Mouse (Mus musculus) gastrocnemius, postnatal 4 days (tissue): ENCODE data around the gene Chd9. TPM values are rescaled to one million over a fixed set of nuclear protein-coding genes. Genes with fewer than 3 reads are reported as not detected.

ENCODE experiments used
- DNase-seq, 2 experiments: peaks; one replicate each; pipeline ENCODE4 v3.0.0; 2021 to 2022; ENCODE audit warnings: low spot score in 2 of 2, mixed read lengths in 2 of 2
- total RNA-seq, 2 experiments: library from RNA; stranded (reverse); gene quantifications; 2 replicates each; pipeline ENCODE4 v1.2.3; 2021

Gene Chd9
- total RNA-seq, 2 experiments from 2014 or later, result 49.8 to 57.6 TPM

DNA sequence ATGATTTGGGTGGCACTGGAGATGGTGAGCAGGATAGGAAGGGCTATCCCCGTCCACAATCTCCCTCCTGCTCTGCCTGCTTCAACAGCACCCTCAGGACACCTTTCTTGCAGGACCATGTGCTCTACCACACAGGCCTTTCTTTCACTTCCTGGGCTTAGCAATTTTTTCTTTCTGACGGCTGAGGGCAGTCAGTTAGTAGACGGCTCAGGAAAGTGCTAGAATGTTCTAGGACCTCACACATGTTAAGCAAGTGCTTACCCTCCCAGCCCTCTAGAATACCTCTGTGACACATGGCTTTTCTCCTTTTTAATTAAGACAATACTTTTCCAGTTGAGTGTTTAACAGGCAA, 6.1 kb downstream of the Chd9 start:
- DNase-seq, result no peak

DNA sequence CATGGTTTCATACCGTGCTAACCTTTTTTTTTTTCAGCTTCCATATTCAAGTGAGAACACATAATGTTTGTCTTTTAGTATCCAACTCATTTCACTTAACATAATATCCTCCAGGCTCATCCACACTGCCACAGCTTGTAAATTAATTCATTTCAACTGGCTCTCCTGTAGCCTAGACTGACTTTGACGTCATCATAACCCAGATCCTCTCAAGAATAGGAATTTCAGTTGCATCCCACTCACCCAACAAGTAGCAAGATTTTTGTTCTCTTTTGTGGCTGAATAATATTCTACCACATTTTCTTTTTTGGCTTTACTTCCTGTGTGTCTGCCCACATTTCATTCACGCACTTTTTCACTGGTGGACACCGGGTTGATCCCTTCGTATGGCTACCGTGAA, 9.3 kb downstream of the Chd9 start:
- no peak for DNase-seq

DNA sequence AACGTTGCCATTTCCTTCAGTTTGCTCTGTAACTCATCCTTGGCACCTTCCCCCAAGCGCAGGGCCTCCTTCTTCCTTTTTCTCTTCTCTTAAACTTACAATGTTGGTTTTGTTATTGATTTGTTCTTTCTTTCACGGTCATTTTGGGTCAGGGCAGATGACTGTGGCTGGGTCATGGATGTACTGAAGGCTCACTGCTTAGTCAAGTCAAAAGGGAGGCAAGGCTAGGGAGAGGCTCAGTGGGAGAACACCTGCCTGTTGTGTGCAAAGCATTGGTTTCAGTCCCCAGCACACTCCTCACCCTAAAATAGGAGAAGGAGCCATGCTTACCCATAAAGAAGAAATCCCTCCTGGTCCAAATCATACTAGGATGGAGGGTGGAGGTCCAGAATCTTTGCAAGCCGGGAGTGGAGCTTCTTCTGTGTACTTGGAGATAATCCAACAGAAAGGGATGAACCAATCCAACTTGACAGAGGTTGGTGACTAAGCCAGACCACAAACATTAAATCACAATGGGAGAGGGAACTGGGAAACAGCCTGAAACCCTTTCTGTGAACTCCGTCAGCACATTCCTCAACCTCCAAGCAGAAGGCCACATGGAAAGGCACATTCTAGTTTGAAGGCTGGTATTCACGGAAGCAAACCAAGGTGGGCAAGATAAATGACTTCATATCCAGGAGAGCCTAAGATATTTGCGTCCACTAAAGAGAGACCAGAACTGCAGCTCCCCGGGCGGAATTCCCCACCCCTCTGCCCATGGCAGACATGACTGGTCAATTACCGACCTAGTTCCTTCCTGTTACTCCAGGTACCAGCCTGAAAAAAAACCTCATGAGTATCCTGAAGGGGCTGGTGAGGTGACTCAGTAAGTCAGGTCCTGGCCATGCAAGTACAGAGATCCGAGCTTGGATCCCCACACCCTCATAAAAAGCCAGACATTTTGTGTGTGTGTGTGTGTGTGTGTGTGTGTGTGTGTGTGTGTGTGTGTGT, 11.9 kb downstream of the Chd9 start:
- no peak for DNase-seq

DNA sequence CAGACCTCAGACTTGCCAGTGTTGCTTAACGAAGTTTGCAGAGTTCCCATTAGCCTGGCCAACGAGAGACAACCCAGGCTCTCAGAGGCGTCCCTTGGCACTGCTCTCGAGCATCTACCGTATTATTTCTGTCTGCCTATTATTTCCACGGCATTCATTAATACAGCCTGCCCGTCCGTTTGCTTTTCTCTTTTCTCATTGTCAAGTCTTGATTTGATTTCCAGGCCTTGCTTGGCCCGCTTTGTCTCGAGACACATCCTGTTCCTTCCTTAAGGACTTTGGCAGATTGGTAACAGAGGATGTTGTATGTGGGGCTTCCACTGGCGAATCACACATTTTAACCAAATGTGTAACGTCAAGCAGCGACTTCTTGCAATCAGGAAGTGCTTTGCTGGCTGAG, 13.2 kb downstream of the Chd9 start:
- DNase-seq, result peak in 1 of 2 experiments; percentile 24

GRCm38 (mm10) chr8:90843127-90843526, 15.0 kb downstream of the Chd9 start:
- DNase-seq, result no peak

DNA sequence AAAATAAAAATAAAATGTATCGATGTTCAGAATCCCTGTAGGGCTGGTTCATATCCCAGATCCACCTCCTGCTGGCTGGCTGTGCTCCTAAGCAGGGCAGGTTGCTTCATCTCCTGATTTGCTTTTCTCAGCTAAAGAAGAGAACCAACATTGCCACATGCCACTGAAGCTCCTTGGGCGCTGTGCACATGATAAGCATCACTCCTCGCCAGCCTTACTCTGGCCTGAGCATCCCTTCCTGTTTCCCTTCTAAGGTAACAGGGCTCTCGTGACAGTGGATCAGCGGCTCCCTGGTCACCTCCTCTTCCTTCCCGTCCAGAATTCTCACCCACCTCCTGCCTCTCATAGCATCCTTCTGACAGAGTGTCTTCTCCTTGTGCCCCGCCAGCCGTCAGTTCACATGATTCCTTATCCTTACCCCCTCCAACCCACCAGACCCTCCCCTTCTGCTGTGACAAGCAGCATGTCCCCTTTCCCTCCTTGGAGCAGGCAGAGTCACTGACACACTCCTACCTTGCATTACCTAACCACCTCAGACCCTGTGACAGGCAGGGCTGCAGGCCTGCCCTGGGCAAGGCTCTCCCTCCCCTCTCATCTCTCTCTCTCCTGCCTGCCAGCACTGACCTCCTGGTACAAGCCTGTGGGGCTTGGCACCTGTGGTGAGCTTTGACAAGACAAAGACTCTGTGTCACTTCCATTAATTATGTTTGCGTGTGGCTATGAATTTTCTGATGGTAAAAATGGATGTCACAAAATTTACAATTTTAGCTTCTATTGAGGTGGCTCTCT, 16.2 kb downstream of the Chd9 start:
- no peak for DNase-seq

DNA sequence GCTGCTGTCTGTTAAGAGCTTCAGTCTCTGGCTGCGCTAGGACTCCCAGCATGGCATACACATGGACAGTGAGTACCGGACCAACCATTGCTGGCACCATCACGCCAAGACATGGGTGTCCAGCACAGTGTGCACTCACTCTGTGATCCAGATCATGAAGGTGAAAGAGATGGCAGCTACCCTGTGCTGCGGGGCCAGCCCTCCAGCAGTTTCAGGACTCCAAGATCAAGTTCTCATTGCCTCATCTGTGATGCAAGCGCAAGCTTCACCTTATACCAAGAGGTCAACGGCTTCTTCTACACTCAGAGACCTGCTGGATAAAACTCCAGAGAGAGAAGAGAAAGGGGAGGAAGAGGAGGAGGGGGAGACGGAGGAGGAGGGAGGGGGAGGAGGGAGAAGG, 19.8 kb downstream of the Chd9 start:
- DNase-seq, result no peak

DNA sequence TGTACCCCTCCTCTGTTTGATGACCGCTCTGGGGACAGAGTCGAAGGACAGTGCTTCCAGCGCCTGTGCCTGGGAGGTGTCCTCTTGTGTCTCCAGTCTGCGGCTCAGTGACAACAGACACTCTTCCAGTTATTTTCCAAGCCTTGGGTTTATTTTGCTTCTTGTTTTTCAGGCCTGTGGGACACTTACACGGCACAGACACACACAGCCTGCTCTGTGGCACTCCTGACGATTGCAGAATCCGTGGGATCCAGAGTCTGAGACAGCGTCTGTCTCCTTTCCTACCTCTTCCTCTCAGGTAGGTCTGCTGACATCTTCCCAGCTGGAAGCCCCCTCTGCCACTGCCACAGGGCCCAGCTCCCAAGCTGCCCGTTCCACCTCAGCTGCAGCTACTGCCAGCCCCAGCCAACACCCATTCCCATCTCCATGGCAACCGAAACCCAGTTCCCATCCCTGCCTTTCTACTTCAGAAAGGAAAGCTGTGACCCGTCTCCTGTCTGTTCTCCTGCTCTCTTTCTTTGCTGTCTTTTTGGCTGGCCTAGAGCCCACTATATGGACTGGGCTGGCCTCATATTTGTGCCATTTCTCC, 21.4 kb downstream of the Chd9 start:
- DNase-seq, result no peak

DNA sequence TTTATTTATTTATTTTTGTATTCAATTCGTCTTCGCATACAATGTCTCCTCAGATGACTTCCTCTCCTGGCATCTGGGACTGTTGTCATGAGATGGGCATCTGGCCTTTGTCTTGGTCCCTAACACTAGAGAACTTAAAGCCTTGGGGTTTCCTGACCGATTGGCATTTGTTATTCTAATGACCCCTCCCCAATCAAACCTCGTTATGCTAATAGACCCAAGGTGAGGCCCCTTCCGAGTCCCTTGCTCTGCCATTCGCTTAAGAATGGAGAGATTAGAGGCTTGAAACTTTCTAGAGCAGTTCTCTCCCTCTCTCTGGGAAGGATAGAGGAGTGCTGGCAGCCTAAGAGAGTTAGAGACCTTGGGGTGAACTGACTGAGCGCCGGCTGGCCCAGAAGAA, 23.4 kb downstream of the Chd9 start:
- DNase-seq, result no peak

GRCm38 (mm10) chr8:90853971-90854670, 26.0 kb downstream of the Chd9 start:
- no peak for DNase-seq

DNA sequence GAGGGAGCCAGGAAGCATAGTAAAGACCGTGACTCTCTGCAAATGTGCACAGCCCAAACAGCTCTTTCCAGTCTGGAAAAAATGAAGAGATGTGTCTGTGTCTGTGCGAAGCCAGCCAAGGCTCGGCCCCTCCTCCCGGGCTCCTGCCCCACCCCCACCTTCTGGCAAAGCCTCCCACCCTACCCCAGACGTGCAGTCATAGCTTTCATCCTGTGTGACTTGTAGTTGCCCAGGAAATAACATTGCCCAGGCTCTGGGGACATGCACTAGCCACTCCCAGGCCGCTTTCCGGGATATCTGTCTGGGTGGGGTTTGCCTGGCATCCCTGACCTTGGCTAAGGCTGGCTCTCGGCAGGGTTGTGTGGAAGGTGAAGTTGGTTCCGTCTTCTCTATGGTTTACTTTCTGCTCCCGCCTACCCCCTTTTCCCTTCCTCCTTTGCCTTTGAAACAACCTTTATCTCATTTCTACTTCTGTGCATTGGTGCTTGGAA, 26.6 kb downstream of the Chd9 start:
- DNase-seq, result peak in 1 of 2 experiments; percentile 33

GRCm38 (mm10) chr8:90856171-90856570, 28.0 kb downstream of the Chd9 start:
- DNase-seq, result no peak

- DNase-seq, result no peak
Measured at GRCm38 (mm10) chr8:90856952-90857351, 28.8 kb downstream of the Chd9 start.

GRCm38 (mm10) chr8:90858071-90858470, 29.9 kb downstream of the Chd9 start:
- no peak for DNase-seq

GRCm38 (mm10) chr8:90861266-90861944, 33.3 kb downstream of the Chd9 start:
- DNase-seq, result peak in 1 of 2 experiments; percentile 27

DNA sequence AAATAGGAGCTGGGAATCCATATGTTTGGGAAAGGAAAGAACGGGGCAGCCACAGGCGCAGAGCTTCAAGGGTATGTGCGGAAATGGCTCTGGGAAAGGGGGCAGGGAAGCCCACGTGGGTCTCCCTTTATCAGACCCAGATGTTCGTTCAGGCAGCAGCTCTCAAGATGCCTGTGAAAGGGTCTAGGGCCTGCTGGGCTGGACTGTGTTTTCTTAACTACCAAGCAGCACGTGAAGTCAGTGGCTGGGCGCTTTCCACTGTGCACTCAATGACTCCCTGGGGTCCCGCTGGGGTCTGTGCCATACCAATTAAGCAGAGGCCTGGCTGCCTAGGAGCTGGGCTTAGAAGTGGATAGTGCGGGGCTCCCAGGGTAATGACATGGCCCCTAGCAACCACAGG, 33.9 kb downstream of the Chd9 start:
- peak; percentile 87 to 91 for DNase-seq

DNA sequence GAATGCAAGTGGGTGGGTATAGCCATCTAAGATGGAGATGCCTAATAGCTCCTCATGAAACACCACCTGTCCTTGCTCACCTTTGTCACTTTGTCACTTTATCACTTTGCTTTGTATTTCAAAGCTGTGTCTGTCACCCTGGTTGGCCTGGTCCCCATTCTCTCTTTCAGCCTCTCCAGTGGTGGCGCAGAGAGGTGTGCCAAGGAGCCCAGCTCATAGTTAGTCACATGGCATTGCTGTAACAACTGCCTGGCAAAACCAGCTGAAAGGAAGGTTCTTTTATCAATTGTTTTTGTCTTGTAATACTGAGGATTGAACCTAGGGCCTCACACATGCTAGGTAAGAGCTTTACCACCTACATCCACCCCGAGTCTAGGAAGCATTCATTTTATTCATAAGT, 38.9 kb downstream of the Chd9 start:
- no peak for DNase-seq

DNA sequence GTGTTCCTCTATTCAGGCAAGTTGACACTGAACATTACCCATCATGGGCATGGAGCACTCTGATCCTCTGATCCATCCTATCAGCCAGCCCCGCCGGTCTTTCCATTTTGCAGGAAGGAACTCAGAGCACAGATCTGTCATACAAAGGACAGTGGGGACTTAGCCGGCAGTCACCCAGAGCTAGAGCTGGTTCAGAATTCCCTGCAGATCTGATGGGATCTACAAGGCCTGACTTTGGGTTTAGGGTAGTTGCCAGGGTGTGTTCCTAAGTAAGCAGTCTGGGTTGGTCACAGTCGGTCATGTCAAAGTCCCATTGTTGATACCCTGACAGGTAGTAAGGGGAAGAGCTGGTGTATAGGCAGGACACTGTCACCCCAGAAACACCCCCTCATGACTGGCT, 39.8 kb downstream of the Chd9 start:
- no peak for DNase-seq

- DNase-seq, result no peak
Measured at GRCm38 (mm10) chr8:90868334-90868733, 40.2 kb downstream of the Chd9 start.
